Mouse (Mus musculus): ENCODE data around the gene Krtap6-1.

GRCm38 (mm10) chr16:89010659-89011058 is 20.8 kb upstream of the Krtap6-1 start, which contains the start of gene Krtap22-2:
- TF ChIP-seq CTCF (IDR thresholded peaks at IDR 0.05; ENCODE audit: low read depth, low read length) (no peak), POLR2A (IDR thresholded peaks at IDR 0.05; ENCODE audit: insufficient read depth, low read length) (no peak)
